Mouse (Mus musculus) left cerebral cortex, adult 11 months (tissue): Measurements from ENCODE around the gene Snx17.

Experiments
- DNase-seq: peaks from one replicate; pipeline ENCODE4 v3.0.0; 2022; ENCODE audit warnings: low spot score

The Snx17 gene

GRCm38 (mm10) chr5:31192939-31193630 is at the start of gene Snx17, which contains the start of gene Eif2b4:
Gene Snx17 (plus strand): TSS chr5:31193227.
Gene Eif2b4 (minus strand): TSS chr5:31193430.
- peak; percentile 98 for DNase-seq

- no peak for DNase-seq
Measured at GRCm38 (mm10) chr5:31149781-31150180, 43.2 kb upstream of the Snx17 start.

DNA sequence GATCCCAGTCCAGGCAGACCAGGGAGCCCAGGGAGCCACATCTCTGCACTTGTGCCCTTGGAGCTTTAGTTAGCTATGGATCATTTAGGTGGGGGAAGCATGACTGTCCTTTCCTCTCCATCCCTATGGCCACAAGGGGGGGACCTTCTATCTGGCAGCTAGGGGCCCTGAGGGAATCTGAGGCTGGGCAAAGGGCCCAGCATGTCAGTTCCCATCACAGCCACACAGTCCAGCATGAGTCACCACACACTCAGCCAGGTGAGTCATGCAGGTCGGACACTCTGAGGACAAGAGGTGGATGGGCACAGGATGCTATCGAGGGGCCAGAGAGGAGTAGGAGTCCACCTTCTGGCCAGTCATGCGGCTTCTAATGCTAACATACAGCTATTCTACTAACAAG is 41.3 kb upstream of the Snx17 start:
- no peak for DNase-seq

GRCm38 (mm10) chr5:31153516-31154151 is 39.4 kb upstream of the Snx17 start:
- no peak for DNase-seq

GRCm38 (mm10) chr5:31154152-31154553 is 38.9 kb upstream of the Snx17 start, which contains the start of gene Mpv17:
Gene Mpv17 (minus strand): TSS chr5:31154251.
- DNase-seq = peak; percentile 86

GRCm38 (mm10) chr5:31162462-31162861 is 30.6 kb upstream of the Snx17 start:
- no peak for DNase-seq

DNA sequence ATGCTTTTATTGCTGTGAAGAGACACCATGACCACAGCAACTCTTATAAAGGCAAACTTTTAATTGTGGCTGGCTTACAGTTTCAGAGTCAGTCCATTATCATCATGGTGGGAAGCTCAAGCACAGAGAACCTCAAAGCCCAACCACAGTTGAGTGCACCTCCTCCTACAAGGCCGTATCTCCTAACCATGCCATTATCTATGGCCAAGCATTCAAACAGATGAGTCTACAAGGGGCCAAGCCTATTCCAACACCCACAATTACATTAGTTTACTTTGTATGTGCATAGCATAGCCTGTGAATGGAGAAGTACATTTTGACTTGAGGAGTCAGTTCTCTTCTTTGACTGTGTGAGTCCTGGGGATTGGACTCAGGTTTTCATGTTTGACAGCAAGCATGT is 28.1 kb upstream of the Snx17 start:
- no peak for DNase-seq

DNA sequence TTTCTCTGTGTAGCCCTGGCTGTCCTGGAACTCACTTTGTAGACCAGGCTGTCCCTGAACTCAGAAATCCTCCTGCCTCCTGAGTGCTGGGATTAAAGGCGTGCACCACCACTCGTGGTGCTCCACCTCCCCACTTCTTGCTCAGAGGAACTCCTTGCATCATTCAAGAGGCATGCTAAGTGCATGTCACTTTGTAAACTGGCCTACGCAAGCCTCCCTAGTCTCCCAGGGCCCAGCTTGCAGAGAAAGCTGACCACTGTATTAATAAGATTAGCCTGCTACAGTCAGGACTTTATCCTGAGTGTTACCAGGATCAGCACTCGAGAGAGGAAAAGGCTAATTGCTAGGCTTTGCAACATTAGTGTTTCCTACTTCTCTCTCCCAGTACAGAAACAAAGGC is 24.4 kb upstream of the Snx17 start:
- DNase-seq = no peak

- DNase-seq = no peak
Measured at GRCm38 (mm10) chr5:31179301-31179765, 13.7 kb upstream of the Snx17 start.

DNA sequence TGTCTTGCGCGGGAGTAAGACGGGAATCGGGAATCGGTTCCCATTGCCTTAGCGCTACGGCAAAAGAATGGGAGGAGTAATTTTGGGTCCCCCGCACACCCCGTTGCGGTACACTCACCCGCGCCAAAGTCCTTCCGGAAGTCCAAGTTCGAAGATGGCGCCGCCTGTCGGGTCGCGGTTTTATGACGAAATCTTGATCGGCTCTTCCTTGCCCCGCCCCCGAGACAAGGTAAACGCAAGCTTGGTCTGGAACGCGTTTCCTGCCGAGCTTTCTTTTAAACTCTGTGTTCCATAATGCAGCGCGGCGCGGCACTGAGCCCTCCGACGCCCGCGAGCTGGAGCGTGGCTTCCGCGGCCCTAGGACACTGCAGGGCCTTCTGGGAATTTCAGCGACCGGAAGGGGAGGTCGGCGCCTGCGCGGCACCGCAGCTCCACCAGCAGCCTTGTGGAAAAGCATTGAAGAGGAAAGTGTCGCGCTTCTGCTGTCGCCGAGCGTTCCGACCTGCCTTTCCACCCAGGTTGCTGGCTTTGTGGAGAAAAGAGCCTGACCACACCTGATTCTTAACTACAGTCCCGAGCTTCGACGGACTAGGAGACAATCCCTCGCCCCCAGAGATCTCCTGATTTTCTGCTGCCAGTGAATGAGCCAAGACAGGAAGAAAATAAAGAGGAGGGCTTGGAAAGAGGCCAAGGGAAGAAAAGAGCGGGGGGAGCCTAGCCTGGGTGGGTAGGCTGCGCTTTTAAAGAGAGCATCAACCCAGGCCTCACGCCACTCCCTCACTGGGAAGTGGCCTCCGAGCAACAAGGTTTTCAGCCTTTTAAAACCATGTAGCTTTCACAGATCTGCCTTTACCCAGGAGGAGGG is 13.0 kb upstream of the Snx17 start, which contains the start of the genes Gm29609 and Gtf3c2:
Gm29609 (minus strand) TSS at position 146 of the 865 bp plus-strand sequence.
Gtf3c2 (minus strand) TSS at position 379 of the 865 bp plus-strand sequence.
- peak; percentile 93 for DNase-seq

DNA sequence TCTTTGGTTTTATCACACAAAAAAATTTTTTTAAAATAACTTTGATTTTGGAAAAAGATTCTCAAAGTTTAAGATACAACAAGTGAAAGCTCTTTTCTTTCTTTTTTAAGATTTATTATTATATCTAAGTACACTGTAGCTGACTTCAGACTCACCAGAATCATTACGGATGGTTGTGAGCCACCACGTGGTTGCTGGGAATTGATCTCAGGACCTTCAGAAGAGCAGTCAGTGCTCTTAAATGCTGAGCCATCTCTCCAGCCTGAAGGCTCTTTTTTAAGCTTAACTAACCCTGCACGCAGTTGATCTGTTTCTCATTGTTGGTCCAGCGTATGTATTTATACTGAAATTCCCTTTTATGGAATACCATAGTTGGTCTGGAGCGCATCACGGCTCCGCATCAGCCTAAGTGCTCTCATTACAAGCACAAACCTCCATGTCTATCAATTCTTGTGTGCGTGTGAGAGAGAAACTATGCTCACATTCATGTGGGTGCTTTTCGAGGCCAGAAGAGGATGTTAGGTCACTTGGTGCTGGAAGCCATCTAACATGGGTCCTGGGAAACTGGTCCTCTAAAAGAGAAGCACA is 11.8 kb upstream of the Snx17 start:
- DNase-seq = no peak

GRCm38 (mm10) chr5:31183678-31184077 is 9.3 kb upstream of the Snx17 start:
- no peak for DNase-seq

DNA sequence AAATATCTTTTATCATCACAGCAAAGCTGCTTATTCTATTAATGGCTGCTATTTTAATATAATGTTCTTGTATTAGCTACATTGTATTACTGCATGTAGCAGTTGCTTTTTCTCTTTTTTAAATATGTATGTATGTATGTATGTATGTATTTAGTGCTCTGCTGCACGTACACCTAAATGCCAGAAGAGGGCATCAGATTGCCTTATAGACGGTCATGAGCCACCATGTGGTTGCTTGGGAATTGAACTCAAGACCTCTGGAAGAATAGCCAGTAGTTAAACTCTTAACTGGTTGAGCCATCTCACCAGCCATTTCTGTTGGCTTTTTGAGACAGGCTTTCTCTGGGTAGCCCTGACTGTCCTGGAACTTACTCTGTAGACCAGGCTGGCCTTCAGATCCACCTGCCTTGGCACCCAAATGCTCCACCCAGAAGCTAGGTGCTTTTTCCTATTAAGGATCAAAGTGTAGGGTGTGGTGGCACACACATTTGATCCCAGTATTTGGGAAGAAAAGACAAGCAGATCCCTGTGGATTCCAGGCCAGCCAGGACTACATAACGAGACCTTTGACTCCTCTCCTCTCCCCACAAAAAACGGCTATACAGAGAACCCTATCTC is 4.7 kb upstream of the Snx17 start:
- no peak for DNase-seq

DNA sequence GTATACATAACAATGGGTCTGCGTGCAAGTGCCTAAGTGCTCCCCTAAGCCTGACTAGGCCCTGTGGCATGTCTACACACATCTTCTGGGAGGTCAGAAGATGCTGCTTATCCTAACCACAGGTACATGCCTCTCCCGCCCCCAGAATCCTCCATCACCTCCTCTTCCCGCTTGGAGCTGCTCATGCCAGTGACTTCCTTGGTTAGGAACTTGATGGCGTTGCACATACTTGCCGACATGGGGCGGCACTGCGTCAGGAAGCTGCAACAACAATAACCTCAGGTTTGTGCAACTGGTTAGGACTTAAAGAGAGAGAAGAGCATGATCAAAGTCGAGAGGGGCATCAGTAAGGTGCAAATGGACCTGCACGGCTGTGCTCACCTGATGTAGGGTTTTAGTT is 2.8 kb upstream of the Snx17 start:
- no peak for DNase-seq

GRCm38 (mm10) chr5:31192045-31192938 is 735 bp upstream of the Snx17 start:
- no peak for DNase-seq

DNA sequence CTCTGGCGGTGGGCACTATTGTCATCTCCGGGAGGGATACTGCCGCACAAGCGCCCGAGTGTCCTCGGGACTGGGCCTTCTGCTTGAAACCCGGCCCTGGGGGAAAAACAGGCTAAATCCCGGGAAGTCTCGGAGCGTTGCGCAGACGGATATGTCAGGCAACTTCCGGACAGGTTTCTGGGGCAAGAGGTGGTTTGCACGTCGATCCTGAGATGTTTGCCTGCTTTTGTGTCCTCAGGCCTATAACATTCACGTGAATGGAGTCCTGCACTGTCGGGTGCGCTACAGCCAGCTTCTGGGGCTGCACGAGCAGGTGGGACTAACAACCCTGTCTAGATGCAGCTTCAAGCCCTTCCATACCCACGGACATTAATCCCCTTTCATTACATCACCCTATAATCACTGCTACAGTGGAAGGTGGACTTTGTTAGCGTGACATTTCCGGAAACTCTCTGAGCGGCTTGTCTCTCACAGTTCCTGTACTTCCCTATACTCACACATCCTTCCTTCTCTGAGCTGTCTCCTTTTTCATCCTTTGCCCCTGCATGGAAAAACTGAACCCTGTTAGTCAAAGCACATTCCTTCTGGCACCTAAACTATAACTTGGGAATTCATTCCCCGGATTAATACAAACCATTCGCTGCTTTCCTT is 729 bp downstream of the Snx17 start:
- no peak for DNase-seq

DNA sequence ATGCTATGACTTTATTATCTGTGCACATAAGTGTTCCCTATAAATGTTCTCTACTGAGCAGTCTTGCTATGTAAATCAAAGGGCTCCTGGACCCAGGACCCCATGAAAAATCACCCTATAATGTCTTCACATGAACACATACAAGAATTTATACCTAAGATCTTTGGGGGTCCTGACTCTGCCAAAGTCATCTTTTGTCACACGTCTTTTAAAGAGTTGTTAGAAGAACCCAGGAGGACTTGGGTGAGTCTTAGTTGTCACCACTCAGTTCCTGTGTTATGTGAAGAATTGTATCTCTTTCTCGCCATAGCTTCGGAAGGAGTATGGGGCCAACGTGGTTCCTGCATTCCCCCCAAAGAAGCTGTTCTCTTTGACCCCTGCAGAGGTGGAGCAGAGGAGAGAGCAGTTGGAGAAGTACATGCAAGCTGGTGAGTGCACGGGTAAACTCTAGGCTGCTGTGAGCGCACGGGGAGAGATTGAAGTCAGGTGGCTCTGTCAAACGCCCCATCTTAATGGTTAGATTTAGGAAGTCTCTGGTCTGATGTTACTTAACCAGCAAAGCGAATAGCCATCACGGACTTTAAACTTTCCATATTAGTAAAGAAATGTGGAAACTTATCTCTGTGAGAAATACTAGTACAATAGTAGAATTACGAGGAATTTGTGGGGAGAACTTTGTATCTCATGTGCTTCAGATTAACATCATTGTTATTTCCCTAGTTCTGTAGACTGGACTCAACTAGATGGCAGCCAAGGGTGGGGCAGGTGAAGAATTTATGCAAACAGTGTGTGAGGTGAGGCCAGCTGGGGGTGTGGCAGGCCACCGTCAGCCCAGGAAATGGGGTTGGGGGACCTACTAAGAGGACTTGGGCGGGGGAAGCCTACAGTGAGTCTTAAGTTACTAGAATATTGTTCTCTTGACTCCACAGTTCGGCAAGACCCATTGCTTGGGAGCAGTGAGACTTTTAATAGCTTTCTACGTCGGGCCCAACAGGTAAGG is 1.8 kb downstream of the Snx17 start:
- DNase-seq = no peak

DNA sequence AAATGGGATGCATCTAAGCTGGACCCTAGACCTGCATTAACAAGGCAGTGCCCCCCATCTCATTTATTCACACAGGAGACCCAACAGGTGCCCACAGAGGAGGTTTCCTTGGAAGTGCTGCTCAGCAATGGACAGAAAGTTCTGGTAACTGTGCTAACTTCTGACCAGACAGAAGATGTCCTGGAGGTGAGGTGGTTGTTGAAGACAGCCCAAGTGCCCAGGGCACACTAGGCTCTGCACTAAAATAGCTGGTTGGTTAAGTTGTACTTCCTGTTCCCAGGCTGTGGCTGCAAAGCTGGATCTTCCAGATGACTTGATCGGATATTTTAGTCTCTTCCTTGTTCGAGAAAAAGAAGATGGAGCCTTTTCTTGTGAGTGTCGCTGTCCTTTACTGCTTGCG is 2.6 kb downstream of the Snx17 start:
- no peak for DNase-seq

DNA sequence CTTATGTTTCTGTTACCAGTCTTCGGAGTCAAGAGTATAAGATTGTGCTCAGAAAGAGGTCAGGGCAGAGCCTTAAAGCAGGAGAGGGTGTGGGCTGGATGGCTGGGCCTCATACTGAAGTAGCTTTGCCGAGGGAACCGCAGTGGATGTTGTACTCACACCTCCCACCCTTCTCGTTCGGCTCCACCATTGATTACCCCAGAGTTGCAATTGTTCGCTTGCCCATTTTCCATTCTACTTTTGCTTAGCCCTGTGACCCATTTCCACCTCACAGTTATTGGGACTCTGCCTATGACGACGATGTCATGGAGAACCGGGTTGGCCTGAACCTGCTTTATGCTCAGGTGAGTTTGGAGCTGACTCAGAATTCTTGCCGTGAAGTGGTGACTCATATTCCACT is 3.2 kb downstream of the Snx17 start:
- DNase-seq = no peak
